Mouse (Mus musculus) C2C12 (cell line): ENCODE data around the gene Kctd2. TPM values are rescaled to one million over a fixed set of nuclear protein-coding genes. Genes with fewer than 3 reads are reported as not detected.
A peak's percentile ranks its signal among the peaks of the same experiment; 100 is the strongest.

Source experiments
- H3K27me3 ChIP-seq: one replicate; pipeline ENCODE4 v1.6.1; 2011; ENCODE audit not compliant: control insufficient read depth, insufficient read depth, insufficient read length
- H3K36me3 ChIP-seq: one replicate; pipeline ENCODE4 v1.6.1; 2011; ENCODE audit not compliant: control insufficient read depth, insufficient read depth
- H3K4me3 ChIP-seq: one replicate; pipeline ENCODE4 v1.5.1; 2011; ENCODE audit warnings: mild to moderate bottlenecking, control low read depth; ENCODE audit not compliant: poor library complexity, insufficient read depth, severe bottlenecking
- H3K79me2 ChIP-seq: one replicate; pipeline ENCODE4 v1.6.1; 2011; ENCODE audit not compliant: control insufficient read depth, insufficient read depth
- H3K79me3 ChIP-seq: one replicate; pipeline ENCODE4 v1.6.1; 2011; ENCODE audit warnings: low read depth, control low read depth
- H3ac ChIP-seq: one replicate; pipeline ENCODE3; 2011; ENCODE audit warnings: low read depth; ENCODE audit not compliant: control insufficient read depth, insufficient read length
- CEBPB ChIP-seq: IDR thresholded peaks from one replicate; pipeline ENCODE4 v1.6.1; 2011; ENCODE audit warnings: low read depth, mild to moderate bottlenecking, control low read depth, moderate library complexity
- CTCF ChIP-seq: IDR thresholded peaks from one replicate; pipeline ENCODE4 v1.5.1; 2011; ENCODE audit not compliant: control insufficient read depth, insufficient read depth, insufficient read length
- FOSL1 ChIP-seq: IDR thresholded peaks from one replicate; pipeline ENCODE4 v1.8.0; 2011; ENCODE audit warnings: mild to moderate bottlenecking, low read length; ENCODE audit not compliant: poor library complexity, insufficient read depth, severe bottlenecking
- MAX ChIP-seq: IDR thresholded peaks from one replicate; pipeline ENCODE4 v1.6.1; 2011; ENCODE audit warnings: mild to moderate bottlenecking, control low read depth
- MYOD1 ChIP-seq: IDR thresholded peaks from one replicate; pipeline ENCODE4 v1.6.1; 2011; ENCODE audit warnings: low read depth; ENCODE audit not compliant: control insufficient read depth, insufficient read length
- MYOG ChIP-seq: IDR thresholded peaks from one replicate; pipeline ENCODE4 v1.6.1; 2011; ENCODE audit not compliant: control insufficient read depth, insufficient read length; ENCODE audit errors: extremely low read depth
- USF1 ChIP-seq: IDR thresholded peaks from one replicate; pipeline ENCODE4 v1.6.1; 2011; ENCODE audit warnings: low read depth, mild to moderate bottlenecking, control low read depth, moderate library complexity
- polyA plus RNA-seq: library from polyadenylated mRNA; unstranded; fragments of >200 nt; fragmentation: generic; extraction: Trizol; gene quantifications from one replicate; pipeline ENCODE4 v1.2.1, GENCODE M21; 2012; ENCODE audit warnings: missing spikeins

The Kctd2 gene
- polyA plus RNA-seq, 1 experiment = 26.7 TPM

- no peak overlapping the region for H3K4me3 ChIP-seq
- peak overlapping the region; percentile 32 for H3ac ChIP-seq
- H3K27me3 ChIP-seq = no peaks in the 10 kb centered on the region
- H3K79me2 ChIP-seq = no peaks in the 10 kb centered on the region
- no peaks in the 10 kb centered on the region for H3K79me3 ChIP-seq
- H3K36me3 ChIP-seq = no peaks in the 10 kb centered on the region
- TF ChIP-seq CEBPB (peak; percentile 20), MYOD1 (peak; percentile 74), CTCF (no peak), MAX (peak; percentile 61)
Observed at GRCm38 (mm10) chr11:115373805-115374694, 45.9 kb upstream of the Kctd2 start.

DNA sequence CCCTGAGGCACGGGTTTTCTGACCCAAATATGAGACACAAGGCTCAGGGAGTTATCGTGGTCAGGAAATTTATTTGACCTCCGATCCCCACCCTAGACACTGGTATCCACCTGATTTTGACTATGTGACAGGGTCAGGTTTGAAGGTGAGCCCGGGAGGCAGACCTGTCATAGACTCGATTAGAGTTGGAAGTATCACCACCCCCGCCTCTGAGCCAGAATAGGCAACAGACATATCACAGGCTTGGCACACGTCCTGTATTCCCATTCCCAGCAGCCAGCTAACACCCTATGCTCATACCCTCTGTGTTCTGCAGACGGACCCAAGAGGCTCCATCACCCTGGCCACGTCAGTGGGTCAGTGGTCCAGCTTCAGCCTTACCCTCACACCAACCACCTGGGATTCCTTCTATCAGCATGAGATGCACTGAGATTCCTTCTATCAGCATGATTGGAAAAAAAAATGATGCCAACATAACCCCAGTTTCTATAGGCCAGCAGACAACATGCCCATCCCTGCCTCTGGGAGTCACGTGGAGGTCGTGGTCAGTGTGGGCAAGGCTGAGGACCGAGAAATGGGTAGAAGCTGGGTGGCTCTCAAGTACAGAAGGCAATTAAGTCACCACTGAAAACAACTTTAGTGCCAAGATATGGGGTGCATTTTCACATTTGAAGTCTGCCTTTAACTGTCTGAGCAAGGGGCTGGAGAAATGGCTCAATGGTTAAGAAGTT, 45.1 kb upstream of the Kctd2 start:
- TF ChIP-seq FOSL1 (no peak), MYOD1 (no peak), USF1 (peak; percentile 94)
- Histone ChIP-seq H3K27me3 (no peaks in the 10 kb centered on the region), H3K79me3 (no peaks in the 10 kb centered on the region), H3K4me3 (no peak overlapping the region), H3K36me3 (no peaks in the 10 kb centered on the region), H3ac (no peak overlapping the region), H3K79me2 (no peaks in the 10 kb centered on the region)

GRCm38 (mm10) chr11:115376722-115377121, 43.2 kb upstream of the Kctd2 start:
- TF ChIP-seq MAX = no peak
- TF ChIP-seq FOSL1 = peak; percentile 65
- TF ChIP-seq MYOG = no peak
- TF ChIP-seq CTCF = no peak
- no peak for TF ChIP-seq MYOD1
- TF ChIP-seq USF1 = no peak
- peak; percentile 98 for TF ChIP-seq CEBPB
- Histone ChIP-seq H3K36me3 (no peaks in the 10 kb centered on the region), H3ac (peak overlapping the region; percentile 20), H3K4me3 (no peak overlapping the region), H3K79me2 (no peaks in the 10 kb centered on the region), H3K27me3 (no peaks in the 10 kb centered on the region), H3K79me3 (no peaks in the 10 kb centered on the region)

GRCm38 (mm10) chr11:115377254-115377653, 42.7 kb upstream of the Kctd2 start:
- Histone ChIP-seq H3K27me3 (no peaks in the 10 kb centered on the region), H3K79me3 (peaks cover under 1% of the 10 kb centered on the region), H3K79me2 (peaks cover 4% of the 10 kb centered on the region), H3K4me3 (no peak overlapping the region), H3K36me3 (no peaks in the 10 kb centered on the region), H3ac (no peak overlapping the region)
- TF ChIP-seq USF1 (no peak), CEBPB (no peak), FOSL1 (no peak), CTCF (no peak), MYOD1 (no peak), MAX (no peak), MYOG (no peak)

GRCm38 (mm10) chr11:115377854-115378253, 42.1 kb upstream of the Kctd2 start:
- peaks cover 6% of the 10 kb centered on the region for H3K79me3 ChIP-seq
- H3K36me3 ChIP-seq = no peaks in the 10 kb centered on the region
- H3K4me3 ChIP-seq = no peak overlapping the region
- peaks cover 10% of the 10 kb centered on the region for H3K79me2 ChIP-seq
- TF ChIP-seq MYOD1 = no peak
- TF ChIP-seq USF1 = no peak
- no peak for TF ChIP-seq MAX
- TF ChIP-seq FOSL1 = no peak
- TF ChIP-seq MYOG = no peak
- H3K27me3 ChIP-seq = no peaks in the 10 kb centered on the region
- no peak overlapping the region for H3ac ChIP-seq

GRCm38 (mm10) chr11:115381276-115381675, 38.7 kb upstream of the Kctd2 start:
- H3K36me3 ChIP-seq = peaks cover 2% of the 10 kb centered on the region
- peaks cover 44% of the 10 kb centered on the region for H3K79me2 ChIP-seq
- H3ac ChIP-seq = no peak overlapping the region
- no peaks in the 10 kb centered on the region for H3K27me3 ChIP-seq
- peaks cover 34% of the 10 kb centered on the region for H3K79me3 ChIP-seq
- peak overlapping the region; percentile 79 for H3K4me3 ChIP-seq
- no peak for TF ChIP-seq USF1
- no peak for TF ChIP-seq FOSL1
- no peak for TF ChIP-seq MAX
- TF ChIP-seq MYOD1 = no peak
- no peak for TF ChIP-seq MYOG
- TF ChIP-seq CTCF = no peak
- no peak for TF ChIP-seq CEBPB
